Mouse (Mus musculus) embryonic fibroblast, embryonic 13.5 days (primary cell): ENCODE measurements around the gene Grwd1.

Experiments used
- CTCF ChIP-seq: IDR thresholded peaks from 2 replicates; pipeline ENCODE4 v1.5.1; 2011; ENCODE audit warnings: mild to moderate bottlenecking, control low read depth, low read length, moderate library complexity, borderline replicate concordance; ENCODE audit not compliant: insufficient read depth
- POLR2A ChIP-seq: IDR thresholded peaks from 2 replicates; pipeline ENCODE4 v1.6.1; 2011; ENCODE audit warnings: low read depth, mild to moderate bottlenecking, control low read depth, low read length, moderate library complexity

DNA sequence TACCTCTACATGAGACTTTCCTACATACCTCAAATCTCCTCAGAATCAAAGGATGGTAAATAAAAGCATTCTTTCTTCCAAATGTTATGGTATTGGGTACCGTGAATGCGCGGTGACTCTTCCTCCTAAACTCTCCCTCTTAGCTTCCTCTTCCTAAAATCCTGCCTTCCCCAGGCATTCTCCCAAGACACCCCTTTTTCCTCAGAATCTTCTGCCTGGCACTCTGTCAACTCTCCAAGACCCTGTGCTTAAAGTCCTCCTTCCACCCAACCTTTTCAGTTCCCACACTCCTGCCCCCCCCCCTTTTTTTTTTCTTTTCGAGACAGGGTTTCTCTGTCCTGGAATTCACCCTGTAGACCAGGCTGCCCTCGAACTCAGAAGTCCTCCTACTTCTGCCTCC, 15.9 kb downstream of the Grwd1 start:
- no peak for TF ChIP-seq CTCF
- no peak for TF ChIP-seq POLR2A
